Mouse (Mus musculus): ENCODE data around the gene Gapvd1. TPM values are rescaled to one million over a fixed set of nuclear protein-coding genes. Genes with fewer than 3 reads are reported as not detected.

The Gapvd1 gene
- total RNA-seq, 2 experiments from 2014 or later = 118 to 198 TPM

DNA sequence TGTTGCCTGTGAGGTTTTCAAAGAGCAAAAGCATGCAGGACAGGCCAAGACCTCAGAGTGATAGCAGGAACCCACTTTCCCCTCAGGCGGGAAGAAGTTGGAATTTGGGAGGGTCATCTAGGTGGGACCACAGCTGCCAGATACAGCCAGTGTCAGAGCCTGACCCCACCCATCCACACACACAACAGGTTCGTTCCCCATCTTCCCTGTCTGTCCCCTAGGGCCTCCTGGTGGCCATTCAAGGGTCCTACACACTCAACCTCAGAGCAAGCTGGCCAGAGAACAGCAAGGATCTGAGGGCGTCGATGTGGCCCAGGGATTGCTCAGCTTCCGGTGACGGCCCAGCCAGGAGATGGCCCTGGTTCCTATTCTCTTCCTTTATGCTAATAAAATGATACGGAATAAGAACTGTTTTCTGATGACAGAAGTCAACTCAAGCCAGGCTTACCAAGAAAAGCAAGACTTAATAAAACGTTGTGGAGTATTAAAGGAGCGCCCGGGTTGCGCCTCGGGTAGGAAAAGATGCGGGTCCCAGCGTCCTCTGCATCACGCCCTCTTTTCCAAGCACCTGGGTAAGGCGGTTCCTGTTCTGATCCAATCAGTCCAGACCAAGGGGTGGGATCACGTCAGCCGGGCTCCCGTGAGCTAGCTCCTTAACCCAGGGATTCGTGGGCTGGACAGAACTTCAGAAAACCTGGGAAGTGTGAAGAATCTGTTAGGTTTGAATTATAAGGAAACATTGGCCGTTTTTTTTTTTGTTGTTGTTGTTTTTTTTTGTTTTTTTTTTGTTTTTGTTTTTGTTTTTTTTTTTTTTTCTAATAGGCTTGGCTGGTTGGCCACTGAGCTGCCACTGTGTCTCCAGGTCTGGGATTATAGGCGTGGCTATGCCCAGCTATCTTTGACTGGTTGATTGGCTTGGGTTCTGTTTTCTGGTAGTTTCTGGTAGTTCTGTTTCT lies 110.2 kb downstream of the Gapvd1 start:
- peak; percentile 50 for ATAC-seq (replicated peaks; ENCODE audit: low FRiP score, poor library complexity, severe bottlenecking)

DNA sequence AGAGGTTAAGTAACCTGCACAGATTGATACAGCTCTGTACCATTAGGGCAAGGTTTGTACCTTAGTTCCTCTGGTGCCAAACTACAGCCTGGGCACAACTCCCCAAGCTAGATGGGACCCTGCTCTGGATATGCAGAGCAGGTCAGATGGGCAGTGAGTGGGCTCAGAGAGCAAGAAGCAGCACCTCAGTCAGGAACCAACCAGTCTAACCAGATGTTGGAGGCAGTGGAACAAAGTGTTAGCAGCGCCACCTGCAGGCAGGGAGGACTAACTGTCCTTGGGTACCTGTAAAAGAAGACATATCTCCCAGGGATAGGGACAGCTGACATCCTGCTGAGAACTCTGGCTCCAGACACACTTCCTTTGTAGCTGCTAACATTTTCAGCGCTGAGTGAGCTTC lies 112.7 kb downstream of the Gapvd1 start:
- no peak for ATAC-seq (replicated peaks; ENCODE audit: low FRiP score, poor library complexity, severe bottlenecking)

DNA sequence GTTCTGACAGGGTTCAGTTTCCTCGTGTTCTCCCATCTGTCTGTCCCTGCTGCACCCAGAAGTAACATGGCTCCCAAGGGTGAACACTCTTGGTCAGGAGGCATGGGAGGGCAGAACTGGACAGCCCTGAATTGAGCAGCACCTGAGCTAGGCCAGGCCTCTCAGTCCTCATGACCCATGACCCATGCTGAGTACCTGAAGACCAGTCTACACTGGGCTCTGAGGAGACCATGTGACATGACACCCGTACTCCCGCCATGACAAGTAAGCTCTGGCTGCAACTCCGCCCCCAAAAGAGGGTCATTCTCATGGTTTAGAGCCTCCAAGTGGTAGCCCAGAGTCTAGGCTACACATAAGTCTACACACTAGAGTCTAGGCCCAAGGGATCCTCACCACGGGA lies 115.3 kb downstream of the Gapvd1 start:
- no peak for ATAC-seq (replicated peaks; ENCODE audit: low FRiP score, poor library complexity, severe bottlenecking)

DNA sequence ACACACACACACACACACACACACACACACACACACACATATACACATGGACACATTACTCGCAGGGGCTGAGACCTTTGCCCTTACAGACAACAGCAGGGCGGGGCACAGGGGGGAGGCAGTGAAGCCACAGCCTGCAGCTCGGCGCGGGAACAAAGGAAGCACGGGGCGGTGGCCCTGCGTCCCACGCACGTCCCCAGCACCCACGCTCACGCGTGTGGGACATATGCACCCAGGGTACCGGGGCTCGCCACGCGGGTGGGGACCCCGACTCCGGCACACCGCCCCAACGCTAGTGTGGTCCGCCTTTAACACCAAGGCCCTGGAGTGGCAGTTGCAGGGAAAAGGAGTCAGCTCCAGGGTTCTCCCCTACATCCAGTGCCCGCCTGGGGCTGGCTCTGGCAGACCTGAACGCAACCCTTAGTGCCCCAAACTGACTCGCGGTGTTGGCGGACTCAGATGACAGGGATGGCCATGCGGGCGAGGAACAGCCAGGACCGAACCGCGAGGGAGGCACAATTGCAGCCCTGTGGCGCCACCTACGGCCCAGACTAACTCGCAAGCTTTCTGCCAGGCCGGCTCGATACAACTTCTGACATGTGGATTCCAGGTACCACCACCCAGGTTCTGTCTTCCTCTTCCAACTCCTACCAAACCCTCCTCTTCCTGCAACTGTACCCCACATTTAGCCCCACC lies 115.9 kb downstream of the Gapvd1 start:
- no peak for ATAC-seq (replicated peaks; ENCODE audit: low FRiP score, poor library complexity, severe bottlenecking)

DNA sequence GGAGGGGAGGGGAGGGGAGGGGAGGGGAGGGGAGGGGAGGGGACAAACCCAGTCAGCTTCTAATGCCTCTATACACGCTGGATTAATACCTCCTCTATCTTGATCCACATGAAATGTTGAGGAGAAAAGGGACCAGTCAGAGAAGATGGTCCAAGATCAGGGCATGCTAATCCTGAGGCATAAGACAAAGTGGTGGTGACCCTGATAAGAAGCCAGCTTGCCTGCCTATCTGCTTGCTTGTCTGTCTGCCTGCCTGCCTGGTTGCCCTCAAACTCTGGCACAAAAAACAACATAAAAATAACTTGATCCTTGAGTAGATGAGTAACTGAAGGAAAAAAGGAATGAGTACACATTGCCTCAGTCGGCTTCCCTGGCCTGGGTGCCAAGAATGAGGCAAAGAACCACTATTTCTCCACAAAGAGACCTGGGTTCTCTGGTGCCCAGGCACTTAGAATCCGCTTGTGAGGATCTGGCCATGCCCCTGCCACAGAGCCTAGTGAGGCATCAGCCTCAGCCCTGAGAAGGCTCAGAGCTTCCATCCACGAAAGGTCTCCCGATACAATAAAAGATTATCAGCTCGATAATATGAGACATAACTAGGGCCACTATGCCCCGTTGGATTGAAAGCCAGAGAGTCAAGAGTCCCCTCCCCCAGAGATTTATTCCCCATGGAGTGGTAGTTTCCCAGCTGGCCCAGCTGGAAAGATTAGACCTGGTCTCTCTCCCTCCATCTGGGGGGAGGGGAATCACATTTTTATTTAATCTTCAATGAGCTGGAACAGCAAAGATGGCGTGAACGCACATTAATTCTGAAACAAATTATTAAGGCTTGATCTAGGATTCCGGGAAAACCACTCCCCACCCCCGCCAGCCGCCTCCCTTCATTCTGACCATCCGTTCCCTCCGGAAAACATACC lies 119.5 kb downstream of the Gapvd1 start:
- ATAC-seq (replicated peaks; ENCODE audit: low FRiP score, poor library complexity, severe bottlenecking) = no peak

DNA sequence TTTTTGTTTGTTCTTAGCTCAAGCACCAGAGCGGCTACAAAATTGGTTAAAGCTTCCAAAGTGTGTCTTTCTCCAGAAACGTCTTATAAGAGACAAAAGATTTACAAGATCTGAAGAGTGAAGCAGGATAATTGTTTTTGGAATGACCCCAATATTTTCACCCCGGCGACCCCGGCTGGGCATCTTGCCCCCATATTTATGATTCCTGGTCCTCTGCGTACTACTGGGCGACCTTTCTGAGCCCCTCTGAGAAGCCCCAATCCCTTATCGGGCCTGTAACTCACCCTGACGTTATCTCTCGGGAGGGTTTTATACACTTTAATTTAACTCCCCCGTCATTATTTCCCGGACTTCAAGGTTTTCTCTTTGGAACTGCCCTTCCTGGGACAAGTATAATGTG lies 123.0 kb downstream of the Gapvd1 start:
- ATAC-seq (replicated peaks; ENCODE audit: low FRiP score, poor library complexity, severe bottlenecking) = no peak

DNA sequence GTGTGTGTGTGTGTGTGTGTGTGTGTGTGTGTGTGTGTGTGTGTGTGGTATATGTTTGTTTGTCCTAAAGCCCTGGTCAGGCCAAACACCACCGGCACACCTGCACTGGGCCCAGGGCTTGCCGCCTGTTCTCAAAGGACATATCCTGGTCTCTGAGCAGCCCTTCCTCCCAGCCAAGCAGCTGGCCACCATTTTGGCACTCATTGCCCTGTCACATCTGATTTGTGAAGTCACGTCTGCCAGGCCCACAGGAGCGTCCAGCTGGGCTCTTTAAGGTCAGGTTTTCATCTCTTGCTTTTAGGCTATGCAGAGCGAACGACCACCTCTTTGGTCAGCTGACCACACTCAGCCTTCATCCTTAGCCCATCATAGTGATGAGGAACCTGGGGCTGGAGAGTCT lies 124.6 kb downstream of the Gapvd1 start:
- no peak for ATAC-seq (replicated peaks; ENCODE audit: low FRiP score, poor library complexity, severe bottlenecking)

DNA sequence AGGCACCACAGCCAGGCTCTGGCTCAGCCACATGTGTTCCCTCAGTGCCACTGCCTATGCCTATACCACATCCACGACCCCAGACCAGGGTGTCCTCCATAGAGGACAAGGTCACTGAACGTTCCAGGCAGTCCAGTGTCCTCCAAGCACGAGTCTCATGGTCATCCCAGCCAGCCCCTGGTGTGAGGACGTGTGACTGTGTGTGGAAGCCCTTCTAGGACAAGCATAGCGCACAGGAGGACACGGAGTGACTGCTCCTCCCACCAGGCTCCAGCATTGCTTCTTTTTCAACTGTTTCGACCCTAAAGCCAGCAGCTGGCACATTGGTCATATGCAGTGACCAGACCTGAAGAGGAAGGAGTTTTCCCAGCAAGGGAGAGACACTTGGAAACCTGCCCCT lies 125.3 kb downstream of the Gapvd1 start:
- ATAC-seq (replicated peaks; ENCODE audit: low FRiP score, poor library complexity, severe bottlenecking) = no peak

DNA sequence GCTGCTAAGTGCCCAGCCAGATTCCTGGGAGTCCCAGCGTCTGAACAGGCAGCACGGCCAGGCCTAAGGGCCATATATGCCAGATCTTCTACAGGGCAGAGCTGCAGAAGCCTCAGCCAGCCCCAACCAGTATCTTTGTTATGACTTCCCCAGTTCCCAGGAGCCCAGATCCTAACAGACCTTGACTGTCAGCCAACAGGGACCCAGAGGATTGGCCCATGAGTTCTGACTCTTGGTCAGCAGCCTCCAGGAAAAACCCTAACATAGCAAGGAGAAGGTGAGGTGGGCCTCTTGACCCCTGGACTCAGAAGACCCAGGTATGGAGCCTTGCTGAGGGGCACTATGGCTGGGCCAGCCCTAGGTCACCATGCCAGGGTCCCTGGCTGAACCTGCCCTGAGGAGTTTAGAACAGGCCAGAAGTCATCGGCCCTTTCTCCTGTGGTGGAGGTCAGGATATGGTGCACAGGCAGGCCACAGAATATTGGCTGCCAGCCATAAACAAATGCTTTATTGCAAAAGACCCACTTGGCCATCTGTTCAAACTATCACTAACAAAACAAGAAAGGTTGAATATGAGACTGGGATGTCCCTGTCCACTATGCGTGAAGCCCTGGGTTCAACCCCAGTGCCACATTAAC lies 126.0 kb downstream of the Gapvd1 start:
- no peak for ATAC-seq (replicated peaks; ENCODE audit: low FRiP score, poor library complexity, severe bottlenecking)

DNA sequence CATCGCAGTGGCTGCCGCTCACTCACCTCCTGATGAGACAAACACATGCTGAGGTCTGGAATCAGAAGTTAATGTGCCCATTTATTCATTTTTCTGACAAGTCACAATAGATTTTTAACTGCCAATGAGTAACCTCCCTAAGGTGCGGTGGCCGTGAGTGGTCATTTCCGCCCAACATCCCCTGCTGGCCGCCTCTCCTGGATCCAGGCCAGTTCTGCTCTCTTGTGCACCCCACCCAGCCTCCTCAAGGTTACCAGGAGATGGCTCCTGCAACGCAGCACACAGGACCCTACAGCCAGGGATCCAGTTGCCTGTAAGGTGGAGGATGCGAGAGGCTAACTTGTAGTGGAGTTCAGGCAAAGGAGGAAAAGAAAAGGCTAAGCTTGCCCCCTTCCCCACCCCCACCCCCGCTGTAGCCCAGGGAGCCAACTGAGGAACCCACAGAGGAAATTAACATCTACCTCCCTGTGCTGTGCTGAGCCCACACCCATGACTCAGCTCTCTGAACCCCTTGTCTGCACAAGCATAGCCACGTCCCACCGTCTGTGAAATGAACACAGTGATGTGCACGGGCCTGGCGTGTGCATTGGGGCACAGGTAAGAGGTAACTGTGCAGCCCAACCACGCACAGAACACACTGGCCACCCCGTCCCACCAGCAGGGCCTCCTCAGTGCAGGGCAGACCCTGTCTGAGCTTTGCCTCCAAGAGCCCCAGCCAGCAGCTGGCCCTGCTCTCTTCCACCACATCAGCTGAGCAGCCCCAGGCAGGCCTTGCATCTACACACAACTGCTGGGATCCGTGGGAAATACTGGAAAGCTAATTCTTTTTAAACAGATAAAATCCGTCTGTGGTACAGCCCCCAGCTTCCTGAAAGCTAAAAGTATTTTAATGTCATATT lies 127.5 kb downstream of the Gapvd1 start:
- ATAC-seq (replicated peaks; ENCODE audit: low FRiP score, poor library complexity, severe bottlenecking) = no peak

Other genes with a start within 250 kb of the Gapvd1 start
- 168 and 188 TPM in 2 replicates for gene Hspa5, start 16.7 kb upstream of the Gapvd1 start, total RNA-seq (2015; ENCODE audit: low replicate concordance)
- gene Hspa5, start 16.7 kb upstream of the Gapvd1 start, total RNA-seq (2017; ENCODE audit: low replicate concordance) = 512 and 550 TPM in 2 replicates
- 1.3 and 9.0 TPM in 2 replicates for gene Rabepk, start 44.7 kb upstream of the Gapvd1 start, total RNA-seq (2015; ENCODE audit: low replicate concordance)
- gene Rabepk, start 44.7 kb upstream of the Gapvd1 start, total RNA-seq (2017; ENCODE audit: low replicate concordance) = 1.5 and 4.7 TPM in 2 replicates
- gene Fbxw2, start 71.1 kb upstream of the Gapvd1 start, total RNA-seq (2015; ENCODE audit: low replicate concordance) = 92.6 and 93.5 TPM in 2 replicates
- 95.5 and 121 TPM in 2 replicates for gene Fbxw2, start 71.1 kb upstream of the Gapvd1 start, total RNA-seq (2017; ENCODE audit: low replicate concordance)
- 1.3 TPM in 1 of 2 replicates, not detected in the other for gene Gm34653, start 77.8 kb upstream of the Gapvd1 start, total RNA-seq (2015; ENCODE audit: low replicate concordance)
- gene Gm34653, start 77.8 kb upstream of the Gapvd1 start, total RNA-seq (2017; ENCODE audit: low replicate concordance) = not detected in 2 replicates
- gene Cutal, start 119.2 kb upstream of the Gapvd1 start, total RNA-seq (2015; ENCODE audit: low replicate concordance) = not detected in 2 replicates
- not detected in 2 replicates for gene Cutal, start 119.2 kb upstream of the Gapvd1 start, total RNA-seq (2017; ENCODE audit: low replicate concordance)
- gene Psmd5, start 119.7 kb upstream of the Gapvd1 start, total RNA-seq (2015; ENCODE audit: low replicate concordance) = 56.6 and 66.0 TPM in 2 replicates
- gene Psmd5, start 119.7 kb upstream of the Gapvd1 start, total RNA-seq (2017; ENCODE audit: low replicate concordance) = 37.2 and 65.2 TPM in 2 replicates
- 2.5 TPM in 1 of 2 replicates, not detected in the other for gene Phf19, start 158.8 kb upstream of the Gapvd1 start, total RNA-seq (2015; ENCODE audit: low replicate concordance)
- 1.4 and 2.2 TPM in 2 replicates for gene Phf19, start 158.8 kb upstream of the Gapvd1 start, total RNA-seq (2017; ENCODE audit: low replicate concordance)
- 1.1 and 1.3 TPM in 2 replicates for gene Traf1, start 206.5 kb upstream of the Gapvd1 start, total RNA-seq (2015; ENCODE audit: low replicate concordance)
- 1.3 TPM in 1 of 2 replicates, not detected in the other for gene Traf1, start 206.5 kb upstream of the Gapvd1 start, total RNA-seq (2017; ENCODE audit: low replicate concordance)

All from erythroid progenitor cell, adult 5-6 weeks (primary cell).